Mouse (Mus musculus): ENCODE measurements at regions not wholly inside any gene's neighbourhood (a gene's known extent, or its start where the extent isn't known, plus 50 kb on each side); places are given as distances from the start of the nearest gene placed in this dataset.

DNA sequence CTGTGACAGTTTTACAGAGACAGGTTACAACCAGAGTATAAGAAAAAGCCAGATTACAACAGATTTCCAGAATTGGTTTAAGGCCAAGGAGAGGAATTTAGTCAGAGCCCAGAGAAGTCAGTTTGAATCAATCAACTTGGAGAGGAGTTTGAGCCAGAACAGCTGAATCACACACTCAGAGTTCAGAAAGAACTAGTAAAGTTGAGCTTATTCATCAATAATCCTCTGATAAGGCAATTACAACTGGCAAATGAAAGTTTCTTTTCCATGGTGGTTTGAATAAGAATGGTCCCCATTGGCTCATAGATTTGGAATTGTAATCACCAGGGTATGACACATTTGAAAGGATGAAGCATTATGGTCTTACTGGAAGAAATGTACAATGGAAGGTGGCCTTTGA lies 116.5 kb upstream of the Gpc6 start:
- H3K4me3 ChIP-seq (replicated peaks in 1 of 3; ENCODE audit: low read depth in 2 of 3, low read length in 2 of 3, poor library complexity in 1 of 3): no peak overlapping the region
- DNase-seq (ENCODE audit: extremely low read depth): no peak
- no peak for TF ChIP-seq SMC3 (IDR thresholded peaks at IDR 0.05; ENCODE audit: low read depth, low read length)
- TF ChIP-seq MAFK (IDR thresholded peaks at IDR 0.05; ENCODE audit: insufficient replicate concordance, low read length): no peak
- no peak for TF ChIP-seq RAD21 (IDR thresholded peaks at IDR 0.05; ENCODE audit: low read depth, low read length)
- dilution Hi-C loops (cut with MboI; ENCODE audit: extremely low pct_ligation_motif_present, extremely low pct_unique_long_range_greater_than_20kb, low sequenced_read_pairs) (no loop called here), in situ Hi-C loops (cut with MboI; ENCODE audit: low pct_ligation_motif_present, low pct_unique_long_range_greater_than_20kb, low sequenced_read_pairs) (loop anchor here (25.0 kb wide), 1 partner anchor 246 kb away; no protein-coding TSS in a partner anchor)
- no peak overlapping the region for H3K27ac ChIP-seq (ENCODE audit: insufficient read depth, low read depth)
- H3K27me3 ChIP-seq (replicated peaks): no peaks in the 10 kb centered on the region
- H3K9ac ChIP-seq (ENCODE audit: insufficient read depth, low read depth): no peak overlapping the region
- H3K9me3 ChIP-seq (replicated peaks; ENCODE audit: low read length): no peaks in the 10 kb centered on the region
- H3K4me1 ChIP-seq (ENCODE audit: control insufficient read depth in 1 of 2, insufficient read depth in 2 of 2): no peaks in the 10 kb centered on the region
- H3K36me3 ChIP-seq (replicated peaks in 1 of 2; ENCODE audit: control insufficient read depth in 1 of 2, insufficient read depth in 1 of 2, low read length in 1 of 2): no peaks in the 10 kb centered on the region
- H3K4me2 ChIP-seq (ENCODE audit: insufficient read depth, low read depth, poor library complexity, severe bottlenecking): no peak overlapping the region
- H3K79me2 ChIP-seq (replicated peaks; ENCODE audit: control insufficient read depth, extremely low read depth, insufficient read depth, poor library complexity, severe bottlenecking): no peaks in the 10 kb centered on the region

DNA sequence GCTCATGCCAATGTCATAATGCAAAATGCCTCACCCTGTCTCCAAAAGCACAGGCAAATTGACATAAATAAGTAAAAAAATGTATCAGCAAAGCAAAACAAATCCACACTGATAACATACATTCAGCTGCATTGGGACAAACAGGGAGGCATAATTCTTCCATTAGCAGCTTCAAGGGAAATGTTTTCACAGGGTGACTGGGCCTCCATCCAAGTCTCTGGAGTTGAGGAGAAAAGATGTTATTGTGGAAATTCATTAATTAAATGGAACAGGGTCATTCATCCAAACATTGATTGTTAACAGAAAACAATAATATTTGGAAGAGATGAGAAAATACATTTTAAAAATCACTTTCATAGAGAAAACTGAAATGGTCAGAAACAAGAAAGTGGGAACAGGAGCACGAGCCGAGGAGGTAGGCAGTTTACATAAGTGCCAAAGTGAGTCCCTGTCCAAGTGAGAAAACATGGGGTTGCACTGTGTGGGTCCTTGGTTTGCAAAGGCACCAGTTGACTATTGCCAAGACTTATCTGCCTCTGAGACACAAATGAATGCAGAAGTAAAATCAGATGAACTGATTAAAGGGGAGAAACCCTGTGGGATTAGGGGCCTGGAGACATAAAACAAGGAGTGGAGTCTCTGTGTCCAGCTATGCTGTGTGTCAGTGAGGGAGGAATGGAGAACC lies 114.3 kb upstream of the Gpc6 start:
- H3K9ac ChIP-seq (ENCODE audit: insufficient read depth, low read depth): no peak overlapping the region
- no peaks in the 10 kb centered on the region for H3K36me3 ChIP-seq (replicated peaks in 1 of 2; ENCODE audit: control insufficient read depth in 1 of 2, insufficient read depth in 1 of 2, low read length in 1 of 2)
- no peaks in the 10 kb centered on the region for H3K79me2 ChIP-seq (replicated peaks; ENCODE audit: control insufficient read depth, extremely low read depth, insufficient read depth, poor library complexity, severe bottlenecking)
- H3K9me3 ChIP-seq (replicated peaks; ENCODE audit: low read length): no peaks in the 10 kb centered on the region
- H3K4me2 ChIP-seq (ENCODE audit: insufficient read depth, low read depth, poor library complexity, severe bottlenecking): no peak overlapping the region
- dilution Hi-C loops (cut with MboI; ENCODE audit: extremely low pct_ligation_motif_present, extremely low pct_unique_long_range_greater_than_20kb, low sequenced_read_pairs) (no loop called here), in situ Hi-C loops (cut with MboI; ENCODE audit: low pct_ligation_motif_present, low pct_unique_long_range_greater_than_20kb, low sequenced_read_pairs) (loop anchor here (25.0 kb wide), 1 partner anchor 249 kb away; no protein-coding TSS in a partner anchor)
- no peaks in the 10 kb centered on the region for H3K4me1 ChIP-seq (ENCODE audit: control insufficient read depth in 1 of 2, insufficient read depth in 2 of 2)
- TF ChIP-seq NRF1 (IDR thresholded peaks at IDR 0.05; ENCODE audit: low read depth, low read length) (no peak), SMC3 (IDR thresholded peaks at IDR 0.05; ENCODE audit: low read depth, low read length) (no peak), USF1 (IDR thresholded peaks at IDR 0.05; ENCODE audit: low read depth, low read length) (no peak), ELF1 (IDR thresholded peaks at IDR 0.05; ENCODE audit: low read depth, low read length) (no peak), UBTF (IDR thresholded peaks at IDR 0.05; ENCODE audit: low read depth, low read length) (no peak), CTCF (conservative IDR thresholded peaks at IDR 0.05 in 1 of 2, IDR thresholded peaks at IDR 0.05 in 1 of 2; ENCODE audit: low read depth in 2 of 2, low read length in 2 of 2) (no peak), CHD1 (IDR thresholded peaks at IDR 0.05; ENCODE audit: low read depth, low read length) (no peak), POLR2AphosphoS2 (IDR thresholded peaks at IDR 0.05; ENCODE audit: low read depth, low read length) (no peak), JUN (IDR thresholded peaks at IDR 0.05; ENCODE audit: insufficient read depth, low read depth, low read length) (no peak), MAFK (IDR thresholded peaks at IDR 0.05; ENCODE audit: insufficient replicate concordance, low read length) (no peak), ZKSCAN1 (IDR thresholded peaks at IDR 0.05; ENCODE audit: borderline replicate concordance, low read depth, low read length) (no peak)
- H3K4me3 ChIP-seq (replicated peaks in 1 of 3; ENCODE audit: low read depth in 2 of 3, low read length in 2 of 3, poor library complexity in 1 of 3): no peak overlapping the region
- H3K27me3 ChIP-seq (replicated peaks): no peaks in the 10 kb centered on the region
- DNase-seq (ENCODE audit: extremely low read depth): no peak
- H3K27ac ChIP-seq (ENCODE audit: insufficient read depth, low read depth): no peak overlapping the region

DNA sequence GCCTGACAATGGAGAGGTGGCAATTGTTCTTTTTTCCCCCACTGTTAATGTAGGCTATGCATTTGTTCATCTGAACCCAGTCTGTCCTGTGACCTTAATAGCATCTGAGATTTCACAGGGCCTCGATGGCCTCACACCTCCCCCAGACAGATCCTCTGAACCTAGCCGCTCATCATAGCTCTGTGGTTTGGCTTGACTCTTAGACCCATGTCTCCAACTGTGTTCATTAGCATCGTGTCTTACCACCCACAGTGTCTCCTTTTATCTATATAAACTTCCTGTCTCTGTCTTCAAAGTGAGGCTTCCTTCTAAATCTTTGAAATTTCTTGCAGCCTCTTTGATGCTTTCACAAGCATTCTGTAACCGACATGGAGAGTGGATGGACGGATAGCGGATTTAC lies 87.9 kb upstream of the Gpc6 start:
- Histone ChIP-seq H3K4me2 (ENCODE audit: insufficient read depth, low read depth, poor library complexity, severe bottlenecking) (no peak overlapping the region), H3K4me1 (ENCODE audit: control insufficient read depth in 1 of 2, insufficient read depth in 2 of 2) (peaks cover 0 to 5% of the 10 kb centered on the region in 2 experiments; a peak in 1 of 4 replicates), H3K4me3 (replicated peaks in 1 of 3; ENCODE audit: low read depth in 2 of 3, low read length in 2 of 3, poor library complexity in 1 of 3) (no peak overlapping the region), H3K79me2 (replicated peaks; ENCODE audit: control insufficient read depth, extremely low read depth, insufficient read depth, poor library complexity, severe bottlenecking) (no peaks in the 10 kb centered on the region), H3K27me3 (replicated peaks) (no peaks in the 10 kb centered on the region), H3K9ac (ENCODE audit: insufficient read depth, low read depth) (no peak overlapping the region), H3K9me3 (replicated peaks; ENCODE audit: low read length) (no peaks in the 10 kb centered on the region), H3K27ac (ENCODE audit: insufficient read depth, low read depth) (no peak overlapping the region), H3K36me3 (replicated peaks in 1 of 2; ENCODE audit: control insufficient read depth in 1 of 2, insufficient read depth in 1 of 2, low read length in 1 of 2) (no peaks in the 10 kb centered on the region)
- dilution Hi-C loops (cut with MboI; ENCODE audit: extremely low pct_ligation_motif_present, extremely low pct_unique_long_range_greater_than_20kb, low sequenced_read_pairs) (no loop called here), in situ Hi-C loops (cut with MboI; ENCODE audit: low pct_ligation_motif_present, low pct_unique_long_range_greater_than_20kb, low sequenced_read_pairs) (no loop called here)
- DNase-seq (ENCODE audit: extremely low read depth): no peak
- no peak for TF ChIP-seq POLR2A (IDR thresholded peaks at IDR 0.05; ENCODE audit: low read depth, low read length)
- no peak for TF ChIP-seq ZMIZ1 (IDR thresholded peaks at IDR 0.05; ENCODE audit: low read depth, low read length)
- TF ChIP-seq CHD1 (IDR thresholded peaks at IDR 0.05; ENCODE audit: low read depth, low read length): no peak
- no peak for TF ChIP-seq EP300 (IDR thresholded peaks at IDR 0.05; ENCODE audit: low read length)
- no peak for TF ChIP-seq MAZ (IDR thresholded peaks at IDR 0.05; ENCODE audit: low read depth, low read length)
- no peak for TF ChIP-seq HCFC1 (IDR thresholded peaks at IDR 0.05; ENCODE audit: low read depth, low read length)
